Mouse (Mus musculus) lung, embryonic 16.5 days (tissue): Measurements from ENCODE around the gene Hist1h4b. TPM values are rescaled to one million over a fixed set of nuclear protein-coding genes. Genes with fewer than 3 reads are reported as not detected.
"Not testable (repeated sequence)": the region's sequence is repeated elsewhere in the genome, so short reads cannot be mapped to it uniquely, and the experiment has no call there.

Source experiments
- ATAC-seq: fragments of 200-750 bp; cut with Nextera tagmentation; 2 replicates; pipeline ENCODE4 v1.8.0; 2017; ENCODE audit warnings: low read depth, mild to moderate bottlenecking, moderate library complexity
- H3K27ac ChIP-seq: fragments of 300-500 bp; sonication (generic); 2 replicates; pipeline ENCODE4 v1.5.1; 2014; ENCODE audit warnings: mild to moderate bottlenecking, control low read depth, low read length
- H3K27me3 ChIP-seq: fragments of 300-500 bp; sonication (generic); 2 replicates; pipeline ENCODE4 v1.6.1; 2014; ENCODE audit warnings: low read depth, low read length, mixed read lengths; ENCODE audit not compliant: control insufficient read depth, insufficient read depth
- H3K36me3 ChIP-seq: fragments of 300-500 bp; sonication (generic); 2 replicates; pipeline ENCODE4 v1.6.1; 2014; ENCODE audit warnings: low read length; ENCODE audit not compliant: control insufficient read depth, insufficient read depth
- H3K4me1 ChIP-seq: fragments of 300-500 bp; sonication (generic); replicated peaks from 2 replicates; pipeline ENCODE4 v1.6.1; 2014; ENCODE audit warnings: low read length, mixed read lengths; ENCODE audit not compliant: control insufficient read depth, insufficient read depth
- H3K4me2 ChIP-seq: fragments of 300-500 bp; sonication (generic); 2 replicates; pipeline ENCODE4 v1.6.1; 2014; ENCODE audit warnings: low read depth, low read length, control low read depth
- H3K4me3 ChIP-seq: fragments of 300-500 bp; sonication (generic); 2 replicates; pipeline ENCODE4 v1.5.1; 2014; ENCODE audit warnings: mild to moderate bottlenecking, low read length, control low read depth
- H3K9ac ChIP-seq: fragments of 300-500 bp; sonication (generic); 2 replicates; pipeline ENCODE4 v1.6.1; 2014; ENCODE audit warnings: low read length, control low read depth
- H3K9me3 ChIP-seq: fragments of 300-500 bp; sonication (generic); 2 replicates; pipeline ENCODE4 v1.6.1; 2016; ENCODE audit warnings: low read length; ENCODE audit not compliant: control insufficient read depth
- WGBS: fragments of 180-500 bp; shearing (Covaris S2); extraction: QIAGEN DNeasy Blood & Tissue Kit; methylation state at CpG from one replicate; pipeline ENCODE4 v1.1.7; 2014; 5-methylcytosine and 5-hydroxymethylcytosine counted together
- polyA plus RNA-seq: library from polyadenylated mRNA; unstranded; fragments of >200 nt; fragmentation: Nextera tagmentation; extraction: Ambion mirVana; gene quantifications from 2 replicates; pipeline ENCODE4 v1.2.1, GENCODE M21; 2015

Gene Hist1h4b
- polyA plus RNA-seq, 1 experiment from 2014 or later = 5.1 TPM

DNA sequence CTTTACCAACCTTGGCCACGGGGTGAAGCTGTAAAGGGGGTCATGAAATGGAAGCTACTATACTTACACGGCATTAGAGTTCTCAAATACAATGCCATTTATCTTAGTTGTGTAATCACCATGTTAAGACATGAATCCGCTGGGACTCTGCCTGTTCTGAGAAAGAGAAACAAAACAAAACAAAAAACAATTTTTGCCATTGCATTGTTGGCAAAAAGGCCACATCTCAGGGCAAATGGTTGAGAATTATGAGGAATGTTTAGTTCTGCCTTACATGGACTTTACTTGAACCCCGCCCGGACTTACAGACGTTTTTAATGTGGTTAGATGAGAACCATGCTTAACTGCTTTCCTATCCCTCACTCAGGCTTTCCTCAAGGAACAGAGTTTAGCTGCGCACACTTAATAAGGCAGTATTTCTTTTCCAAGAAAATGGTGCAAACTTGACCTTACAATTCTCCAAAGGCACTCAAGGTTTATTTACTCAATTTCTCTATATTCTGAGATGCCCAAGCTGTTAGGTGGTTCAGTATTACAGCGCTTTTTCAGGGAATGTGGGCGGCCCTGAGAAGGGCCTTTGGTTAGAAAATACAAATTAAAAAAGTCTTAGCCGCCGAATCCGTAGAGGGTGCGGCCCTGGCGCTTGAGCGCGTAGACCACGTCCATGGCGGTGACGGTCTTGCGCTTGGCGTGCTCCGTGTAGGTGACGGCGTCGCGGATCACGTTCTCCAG lies 3.6 kb downstream of the Hist1h4b start:
- no peak for ATAC-seq
- WGBS = 1% methylated on average over 18 of the region's 27 CpGs
- H3K27ac ChIP-seq = peak overlapping the region; percentile 95
- H3K4me1 ChIP-seq = peaks cover 18% of the 10 kb centered on the region
- H3K4me2 ChIP-seq = peak overlapping the region; percentile 77
- H3K36me3 ChIP-seq = no peaks in the 10 kb centered on the region
- no peaks in the 10 kb centered on the region for H3K9me3 ChIP-seq
- no peaks in the 10 kb centered on the region for H3K27me3 ChIP-seq
- peak overlapping the region; percentile 53 for H3K4me3 ChIP-seq
- H3K9ac ChIP-seq = peak overlapping the region; percentile 70

DNA sequence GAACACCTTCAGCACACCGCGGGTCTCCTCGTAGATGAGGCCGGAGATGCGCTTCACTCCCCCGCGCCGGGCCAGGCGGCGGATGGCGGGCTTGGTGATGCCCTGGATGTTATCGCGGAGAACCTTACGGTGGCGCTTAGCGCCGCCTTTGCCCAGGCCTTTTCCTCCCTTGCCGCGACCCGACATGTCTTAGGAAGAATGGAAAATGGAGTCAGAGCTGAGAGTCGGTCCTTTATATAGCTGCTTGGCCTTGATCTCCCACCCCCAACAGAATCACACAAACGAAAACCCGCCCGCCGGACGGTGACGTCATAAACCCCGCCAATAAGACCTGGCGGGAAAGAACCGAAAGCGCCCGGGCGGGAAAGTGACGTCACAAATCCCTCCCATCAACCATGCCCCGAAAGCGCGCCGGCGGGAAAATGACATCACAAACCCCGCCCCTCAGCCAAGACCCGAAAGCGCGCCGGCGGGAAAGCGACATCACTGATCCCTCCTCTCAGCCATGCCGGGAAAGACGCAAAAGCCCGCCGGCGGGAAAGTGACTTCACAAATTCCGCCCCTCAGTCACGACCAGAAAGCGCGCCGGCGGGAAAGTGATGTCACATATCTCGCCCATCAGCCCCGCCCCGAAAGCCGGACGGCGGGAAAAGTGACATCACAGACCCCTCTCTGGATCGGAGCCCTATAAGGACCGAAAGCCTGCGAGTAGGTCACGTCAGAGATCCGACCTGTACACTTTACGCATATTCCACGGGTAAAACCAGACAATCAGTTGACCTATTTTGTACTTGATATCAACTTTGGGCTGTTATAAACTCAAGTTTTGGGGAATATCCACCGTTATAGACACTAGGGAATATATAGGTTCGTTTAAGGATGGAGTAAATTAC lies 4.4 kb downstream of the Hist1h4b start, which contains the start of gene Hist1h4a:
Hist1h4a (minus strand) TSS at position 259 of the 893 bp plus-strand sequence.
- ATAC-seq = peak; percentile 76
- H3K9ac ChIP-seq = peak within 1 kb of the TSS; percentile 71
- WGBS = under 1% methylated on average over 67 of the region's 72 CpGs
- H3K4me3 ChIP-seq = peak within 1 kb of the TSS; percentile 53
- no peaks in the 10 kb centered on the region for H3K27me3 ChIP-seq
- peak within 1 kb of the TSS; percentile 77 for H3K4me2 ChIP-seq
- H3K36me3 ChIP-seq = no peaks in the 10 kb centered on the region
- peak within 1 kb of the TSS; percentile 95 for H3K27ac ChIP-seq
- no peaks in the 10 kb centered on the region for H3K9me3 ChIP-seq
- peaks cover 18% of the 10 kb centered on the region for H3K4me1 ChIP-seq

GRCm38 (mm10) chr13:23761871-23762821 lies 5.3 kb downstream of the Hist1h4b start, which contains the start of gene Hist1h3a:
Hist1h3a (minus strand) TSS chr13:23762386.
- H3K36me3 ChIP-seq, H3K9me3 ChIP-seq, H3K27me3 ChIP-seq: not testable (repeated sequence)
- ATAC-seq = peak; percentile 68
- Histone ChIP-seq H3K9ac (peak within 1 kb of the TSS; percentile 71), H3K4me3 (peak within 1 kb of the TSS; percentile 53), H3K27ac (peak within 1 kb of the TSS; percentile 95), H3K4me2 (peak within 1 kb of the TSS; percentile 77), H3K4me1 (peaks cover 18% of the 10 kb centered on the region)
- under 1% methylated on average over 27 of the region's 52 CpGs for WGBS

DNA sequence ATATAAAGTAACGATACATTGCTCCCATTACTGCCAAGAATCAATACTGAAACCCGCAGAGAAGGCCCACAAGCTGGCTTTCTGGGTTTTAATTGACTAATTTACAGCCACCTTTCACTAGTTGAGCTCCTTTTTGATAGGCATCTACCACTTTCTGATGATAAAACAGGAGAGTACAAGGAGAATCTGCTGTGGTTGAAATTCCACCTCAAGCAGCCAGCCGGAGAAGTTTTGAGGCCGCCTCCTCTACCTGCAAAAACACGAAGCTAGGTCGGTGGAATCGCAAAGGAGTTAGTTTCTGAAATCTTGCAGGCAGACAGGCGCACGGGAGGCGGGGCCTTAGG lies 6.4 kb downstream of the Hist1h4b start:
- Histone ChIP-seq H3K27ac (peak overlapping the region; percentile 95), H3K9ac (peak overlapping the region; percentile 61), H3K36me3 (no peaks in the 10 kb centered on the region), H3K4me3 (peak overlapping the region; percentile 53), H3K4me1 (peaks cover 18% of the 10 kb centered on the region), H3K27me3 (no peaks in the 10 kb centered on the region), H3K4me2 (peak overlapping the region; percentile 77), H3K9me3 (no peaks in the 10 kb centered on the region)
- 1% methylated on average over 10 of the region's 10 CpGs for WGBS
- no peak for ATAC-seq

DNA sequence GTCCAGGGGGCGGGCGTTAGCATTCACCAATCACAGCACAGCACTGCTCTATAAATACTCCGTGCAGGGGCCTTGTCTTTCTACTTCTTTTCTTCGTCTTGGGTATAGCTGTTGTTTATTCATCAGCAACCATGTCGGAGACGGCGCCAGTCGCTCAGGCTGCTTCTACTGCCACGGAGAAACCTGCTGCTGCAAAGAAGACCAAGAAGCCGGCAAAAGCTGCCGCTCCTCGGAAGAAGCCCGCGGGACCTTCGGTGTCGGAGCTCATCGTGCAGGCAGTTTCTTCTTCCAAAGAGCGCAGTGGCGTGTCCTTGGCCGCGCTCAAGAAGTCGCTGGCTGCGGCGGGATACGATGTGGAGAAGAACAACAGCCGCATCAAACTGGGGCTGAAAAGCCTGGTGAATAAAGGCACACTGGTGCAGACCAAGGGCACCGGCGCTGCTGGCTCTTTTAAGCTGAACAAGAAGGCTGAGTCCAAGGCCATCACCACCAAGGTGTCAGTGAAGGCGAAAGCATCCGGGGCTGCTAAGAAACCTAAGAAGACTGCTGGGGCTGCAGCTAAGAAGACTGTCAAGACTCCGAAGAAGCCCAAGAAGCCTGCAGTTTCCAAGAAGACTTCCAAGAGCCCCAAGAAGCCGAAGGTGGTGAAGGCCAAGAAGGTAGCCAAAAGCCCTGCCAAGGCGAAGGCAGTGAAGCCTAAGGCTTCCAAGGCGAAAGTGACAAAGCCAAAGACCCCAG lies 6.9 kb downstream of the Hist1h4b start, which contains the start of gene Hist1h1a:
Hist1h1a (plus strand) TSS at position 81 of the 738 bp plus-strand sequence.
- 2% methylated on average over 34 of the region's 34 CpGs for WGBS

GRCm38 (mm10) chr13:23764324-23765171 lies 7.7 kb downstream of the Hist1h4b start:
- Histone ChIP-seq H3K4me3 (peak overlapping the region; percentile 57), H3K9me3 (no peaks in the 10 kb centered on the region), H3K4me2 (peak overlapping the region; percentile 77), H3K4me1 (peaks cover 18% of the 10 kb centered on the region), H3K27ac (peak overlapping the region; percentile 95), H3K36me3 (no peaks in the 10 kb centered on the region), H3K9ac (peak overlapping the region; percentile 74), H3K27me3 (no peaks in the 10 kb centered on the region)
- WGBS = 30% methylated on average over 12 of the region's 12 CpGs
- ATAC-seq = no peak

More for the DNA sequence above, 6.9 kb downstream of the Hist1h4b start, which contains the start of gene Hist1h1a:
- H3K36me3 ChIP-seq = no peaks in the 10 kb centered on the region
- peak within 1 kb of the TSS; percentile 77 for H3K4me2 ChIP-seq
- H3K9me3 ChIP-seq = no peaks in the 10 kb centered on the region
- H3K27me3 ChIP-seq = no peaks in the 10 kb centered on the region
- H3K4me3 ChIP-seq = peak within 1 kb of the TSS; percentile 57
- peak; percentile 71 for ATAC-seq
- H3K27ac ChIP-seq = peak within 1 kb of the TSS; percentile 95
- H3K9ac ChIP-seq = peak within 1 kb of the TSS; percentile 74
- peaks cover 18% of the 10 kb centered on the region for H3K4me1 ChIP-seq

- no peaks in the 10 kb centered on the region for H3K9me3 ChIP-seq
- ATAC-seq = no peak
- H3K27ac ChIP-seq = peak overlapping the region; percentile 33; the same call in 1 of the 2 replicates
- no peaks in the 10 kb centered on the region for H3K27me3 ChIP-seq
- H3K4me2 ChIP-seq = no peak overlapping the region
- no peak overlapping the region for H3K9ac ChIP-seq
- WGBS = 33% methylated on average over 1 of the region's 1 CpGs
- H3K4me1 ChIP-seq = peaks cover 14% of the 10 kb centered on the region
- H3K4me3 ChIP-seq = no peak overlapping the region
- H3K36me3 ChIP-seq = no peaks in the 10 kb centered on the region
Measured at GRCm38 (mm10) chr13:23765172-23765513, 8.3 kb downstream of the Hist1h4b start.
